Mouse (Mus musculus): ENCODE measurements around the gene Twf2. TPM values are rescaled to one million over a fixed set of nuclear protein-coding genes. Genes with fewer than 3 reads are reported as not detected.

Gene Twf2
- polyA plus RNA-seq, 1 experiment from 2014 or later = 60.0 TPM

- WGBS = 93% methylated on average over 3 of the region's 3 CpGs
- ATAC-seq (ENCODE audit: insufficient number of reproducible peaks, low FRiP score, low TSS enrichment, low read depth) = no peak
- peaks cover 13% of the 10 kb centered on the region for H3K4me1 ChIP-seq
- no peaks in the 10 kb centered on the region for H3K27me3 ChIP-seq
- no peak overlapping the region for H3K27ac ChIP-seq
- no peaks in the 10 kb centered on the region for H3K9me3 ChIP-seq
- H3K36me3 ChIP-seq = peaks cover 76% of the 10 kb centered on the region
- no peak overlapping the region for H3K9ac ChIP-seq
- H3K4me3 ChIP-seq = no peak overlapping the region
- H3K4me2 ChIP-seq = no peak overlapping the region
Measured at GRCm38 (mm10) chr9:106179964-106180363, 22.9 kb upstream of the Twf2 start.

- Histone ChIP-seq H3K27me3 (no peaks in the 10 kb centered on the region), H3K4me2 (no peak overlapping the region), H3K9me3 (no peaks in the 10 kb centered on the region), H3K27ac (no peak overlapping the region), H3K4me3 (no peak overlapping the region), H3K4me1 (no peaks in the 10 kb centered on the region; the same call in 1 of the 2 replicates), H3K36me3 (peaks cover 88% of the 10 kb centered on the region), H3K9ac (no peak overlapping the region)
- 91% methylated on average over 4 of the region's 4 CpGs for WGBS
- ATAC-seq (ENCODE audit: insufficient number of reproducible peaks, low FRiP score, low TSS enrichment, low read depth) = no peak
Measured at GRCm38 (mm10) chr9:106182146-106182545, 20.8 kb upstream of the Twf2 start.

- WGBS = 90% methylated on average over 5 of the region's 5 CpGs
- no peaks in the 10 kb centered on the region for H3K4me1 ChIP-seq
- H3K9me3 ChIP-seq = no peaks in the 10 kb centered on the region
- peaks cover 90% of the 10 kb centered on the region for H3K36me3 ChIP-seq
- H3K27me3 ChIP-seq = no peaks in the 10 kb centered on the region
- ATAC-seq (ENCODE audit: insufficient number of reproducible peaks, low FRiP score, low TSS enrichment, low read depth) = no peak
- H3K4me2 ChIP-seq = no peak overlapping the region
- no peak overlapping the region for H3K4me3 ChIP-seq
- H3K9ac ChIP-seq = no peak overlapping the region
- no peak overlapping the region for H3K27ac ChIP-seq
Measured at GRCm38 (mm10) chr9:106183996-106184395, 18.9 kb upstream of the Twf2 start.

- Histone ChIP-seq H3K9ac (no peak overlapping the region), H3K27ac (no peak overlapping the region), H3K4me1 (no peaks in the 10 kb centered on the region), H3K27me3 (no peaks in the 10 kb centered on the region), H3K4me3 (no peak overlapping the region), H3K9me3 (no peaks in the 10 kb centered on the region), H3K36me3 (peaks cover 91% of the 10 kb centered on the region), H3K4me2 (no peak overlapping the region)
- 88% methylated on average over 1 of the region's 1 CpGs for WGBS
- ATAC-seq (ENCODE audit: insufficient number of reproducible peaks, low FRiP score, low TSS enrichment, low read depth) = no peak
Measured at GRCm38 (mm10) chr9:106191355-106191754, 11.6 kb upstream of the Twf2 start.

GRCm38 (mm10) chr9:106192024-106192423 is 10.9 kb upstream of the Twf2 start:
- Histone ChIP-seq H3K36me3 (peaks cover 88% of the 10 kb centered on the region), H3K9me3 (no peaks in the 10 kb centered on the region), H3K27me3 (no peaks in the 10 kb centered on the region), H3K4me3 (no peak overlapping the region), H3K9ac (no peak overlapping the region), H3K4me2 (no peak overlapping the region), H3K4me1 (no peaks in the 10 kb centered on the region), H3K27ac (no peak overlapping the region)
- WGBS = 91% methylated on average over 8 of the region's 8 CpGs
- ATAC-seq (ENCODE audit: insufficient number of reproducible peaks, low FRiP score, low TSS enrichment, low read depth) = no peak

- ATAC-seq (ENCODE audit: insufficient number of reproducible peaks, low FRiP score, low TSS enrichment, low read depth) = no peak
- Histone ChIP-seq H3K9me3 (no peaks in the 10 kb centered on the region), H3K27ac (0 out of 2 replicates have a peak overlapping the region, but pooled peaks have one; percentile 9), H3K4me3 (no peak overlapping the region), H3K9ac (no peak overlapping the region), H3K27me3 (no peaks in the 10 kb centered on the region), H3K36me3 (peaks cover 78% of the 10 kb centered on the region), H3K4me1 (peaks cover 6% of the 10 kb centered on the region), H3K4me2 (no peak overlapping the region)
- WGBS = 81% methylated on average over 1 of the region's 1 CpGs
Measured at GRCm38 (mm10) chr9:106192998-106193397, 9.9 kb upstream of the Twf2 start.

GRCm38 (mm10) chr9:106193930-106194807 is 8.7 kb upstream of the Twf2 start:
- Histone ChIP-seq H3K9ac (no peak overlapping the region), H3K4me2 (no peak overlapping the region), H3K9me3 (no peaks in the 10 kb centered on the region), H3K4me3 (no peak overlapping the region), H3K27me3 (no peaks in the 10 kb centered on the region), H3K27ac (no peak overlapping the region; the same call in 1 of the 2 replicates), H3K4me1 (peaks cover 13% of the 10 kb centered on the region), H3K36me3 (peaks cover 66% of the 10 kb centered on the region)
- ATAC-seq (ENCODE audit: insufficient number of reproducible peaks, low FRiP score, low TSS enrichment, low read depth) = no peak
- 88% methylated on average over 8 of the region's 8 CpGs for WGBS

GRCm38 (mm10) chr9:106195693-106196092 is 7.2 kb upstream of the Twf2 start:
- Histone ChIP-seq H3K4me3 (no peak overlapping the region), H3K4me1 (peaks cover 20% of the 10 kb centered on the region), H3K4me2 (no peak overlapping the region), H3K27me3 (no peaks in the 10 kb centered on the region), H3K9ac (no peak overlapping the region), H3K9me3 (no peaks in the 10 kb centered on the region), H3K27ac (no peak overlapping the region), H3K36me3 (peaks cover 51% of the 10 kb centered on the region)
- WGBS = 90% methylated on average over 8 of the region's 8 CpGs
- no peak for ATAC-seq (ENCODE audit: insufficient number of reproducible peaks, low FRiP score, low TSS enrichment, low read depth)

- no peak overlapping the region for H3K4me2 ChIP-seq
- peaks cover 37% of the 10 kb centered on the region for H3K36me3 ChIP-seq
- no peak overlapping the region for H3K9ac ChIP-seq
- H3K27ac ChIP-seq = no peak overlapping the region
- no peak overlapping the region for H3K4me3 ChIP-seq
- no peaks in the 10 kb centered on the region for H3K9me3 ChIP-seq
- 61% methylated on average over 3 of the region's 3 CpGs for WGBS
- ATAC-seq (ENCODE audit: insufficient number of reproducible peaks, low FRiP score, low TSS enrichment, low read depth) = no peak
- H3K27me3 ChIP-seq = no peaks in the 10 kb centered on the region
- H3K4me1 ChIP-seq = peaks cover 22% of the 10 kb centered on the region
Measured at GRCm38 (mm10) chr9:106197081-106197713, 5.7 kb upstream of the Twf2 start.

- peaks cover 24% of the 10 kb centered on the region for H3K4me1 ChIP-seq
- H3K9ac ChIP-seq = no peak overlapping the region
- ATAC-seq (ENCODE audit: insufficient number of reproducible peaks, low FRiP score, low TSS enrichment, low read depth) = no peak
- peaks cover 32% of the 10 kb centered on the region for H3K36me3 ChIP-seq
- H3K9me3 ChIP-seq = no peaks in the 10 kb centered on the region
- H3K27ac ChIP-seq = no peak overlapping the region
- H3K4me2 ChIP-seq = peak overlapping the region; percentile 57
- H3K4me3 ChIP-seq = peak overlapping the region; percentile 66; the same call in 1 of the 2 replicates
- H3K27me3 ChIP-seq = no peaks in the 10 kb centered on the region
- 85% methylated on average over 9 of the region's 9 CpGs for WGBS
Measured at GRCm38 (mm10) chr9:106197732-106198131, 5.2 kb upstream of the Twf2 start.

GRCm38 (mm10) chr9:106198962-106199458 is 3.9 kb upstream of the Twf2 start:
- peak overlapping the region; percentile 66 for H3K4me3 ChIP-seq
- under 1% methylated on average over 48 of the region's 51 CpGs for WGBS
- peaks cover 34% of the 10 kb centered on the region for H3K4me1 ChIP-seq
- H3K36me3 ChIP-seq = peaks cover 24% of the 10 kb centered on the region
- no peak for ATAC-seq (ENCODE audit: insufficient number of reproducible peaks, low FRiP score, low TSS enrichment, low read depth)
- H3K27ac ChIP-seq = peak overlapping the region; percentile 72
- H3K9me3 ChIP-seq = no peaks in the 10 kb centered on the region
- peak overlapping the region; percentile 62 for H3K9ac ChIP-seq
- H3K27me3 ChIP-seq = no peaks in the 10 kb centered on the region
- peak overlapping the region; percentile 57 for H3K4me2 ChIP-seq
